Mouse (Mus musculus) right cerebral cortex, postnatal 25 days (tissue): ENCODE measurements around the gene Susd3.

Experiments used
- DNase-seq: peaks from one replicate; pipeline ENCODE4 v3.0.0; 2022

Susd3 gene

GRCm38 (mm10) chr13:49246011-49246410 is 2.5 kb downstream of the Susd3 start:
- DNase-seq, result no peak

- no peak for DNase-seq
Measured at GRCm38 (mm10) chr13:49245251-49245650, 3.3 kb downstream of the Susd3 start.

GRCm38 (mm10) chr13:49243492-49243891 is 5.0 kb downstream of the Susd3 start:
- no peak for DNase-seq

- no peak for DNase-seq
Measured at GRCm38 (mm10) chr13:49242321-49243065, 6.0 kb downstream of the Susd3 start.

- no peak for DNase-seq
Measured at GRCm38 (mm10) chr13:49238737-49239136, 9.8 kb downstream of the Susd3 start.

GRCm38 (mm10) chr13:49237617-49238016 is 10.9 kb downstream of the Susd3 start:
- DNase-seq, result no peak

GRCm38 (mm10) chr13:49234711-49235110 is 13.8 kb downstream of the Susd3 start:
- DNase-seq, result no peak

GRCm38 (mm10) chr13:49233792-49234572 is 14.5 kb downstream of the Susd3 start:
- DNase-seq, result no peak

- no peak for DNase-seq
Measured at GRCm38 (mm10) chr13:49225633-49226032, 22.9 kb downstream of the Susd3 start.

- DNase-seq, result no peak
Measured at GRCm38 (mm10) chr13:49225159-49225558, 23.3 kb downstream of the Susd3 start.

- DNase-seq, result no peak
Measured at GRCm38 (mm10) chr13:49224729-49225128, 23.8 kb downstream of the Susd3 start.

GRCm38 (mm10) chr13:49224314-49224713 is 24.2 kb downstream of the Susd3 start:
- DNase-seq, result no peak

- no peak for DNase-seq
Measured at GRCm38 (mm10) chr13:49220912-49221311, 27.6 kb downstream of the Susd3 start.

GRCm38 (mm10) chr13:49219367-49219766 is 29.1 kb downstream of the Susd3 start:
- no peak for DNase-seq

- no peak for DNase-seq
Measured at GRCm38 (mm10) chr13:49218651-49219050, 29.9 kb downstream of the Susd3 start.

- DNase-seq, result no peak
Measured at GRCm38 (mm10) chr13:49216808-49217561, 31.5 kb downstream of the Susd3 start.

GRCm38 (mm10) chr13:49216220-49216552 is 32.3 kb downstream of the Susd3 start:
- DNase-seq, result no peak

- DNase-seq, result peak; percentile 87
Measured at GRCm38 (mm10) chr13:49215504-49216219, 32.8 kb downstream of the Susd3 start, which contains the start of gene Card19. Gene Card19, minus strand, starts transcription at chr13:49216037.

- DNase-seq, result no peak
Measured at GRCm38 (mm10) chr13:49215128-49215503, 33.4 kb downstream of the Susd3 start.

GRCm38 (mm10) chr13:49214454-49214853 is 34.1 kb downstream of the Susd3 start:
- no peak for DNase-seq

GRCm38 (mm10) chr13:49213531-49213932 is 35.0 kb downstream of the Susd3 start:
- DNase-seq, result no peak

- DNase-seq, result no peak
Measured at GRCm38 (mm10) chr13:49212711-49213500, 35.6 kb downstream of the Susd3 start.
